In the genomic region with DNA sequence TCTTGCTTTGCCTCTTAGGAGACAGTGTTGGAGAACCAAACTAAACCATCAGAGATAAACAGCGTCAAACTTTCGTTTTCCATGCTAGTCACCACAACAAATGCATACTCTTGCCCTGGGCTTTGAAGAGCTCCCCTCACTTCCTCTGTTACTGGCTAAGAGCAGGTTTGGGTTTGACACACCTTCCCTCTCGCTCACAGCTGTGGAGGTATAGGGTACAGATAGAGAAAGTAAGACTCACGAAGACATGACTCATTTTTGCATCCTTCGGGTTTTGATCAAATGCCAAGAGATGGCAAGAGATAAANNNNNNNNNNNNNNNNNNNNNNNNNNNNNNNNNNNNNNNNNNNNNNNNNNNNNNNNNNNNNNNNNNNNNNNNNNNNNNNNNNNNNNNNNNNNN, we compare ENCODE assay signal across 15 mouse cellular contexts.
A peak's percentile ranks its signal among the peaks of the same experiment; 100 is the strongest.
DNase-seq lines count a peak whose midpoint lies in the region; TF ChIP-seq lines count a peak whose summit lies in the region.
"Had no signal": no experiment of that assay in that cellular context is flagged by ENCODE, and none has a peak within 500 bp of the region (broad histone marks: within the 10 kb centered on the region; RNA-seq: fewer than 3 reads in every experiment).

No protein-coding gene starts in this region.

- H3K4me3 ChIP-seq in spleen, adult 2 months (ENCODE audit: extremely low read depth, insufficient read depth, insufficient read length): no peak overlapping the region
- H3K4me3 ChIP-seq in cerebellum, adult 2 months (replicated peaks; ENCODE audit: insufficient read depth, low read depth, low read length): no peak overlapping the region
- H3K4me3 ChIP-seq: gastrocnemius, adult 2 months; left cerebral cortex, adult 2 months; limb, embryonic 15.5 days; midbrain, embryonic 10.5 days had no signal

- H3K27me3 ChIP-seq in spleen, adult 2 months (ENCODE audit: control insufficient read depth, insufficient read depth, low read length): no peaks in the 10 kb centered on the region; the same call in 1 of the 2 replicates
- H3K27me3 ChIP-seq in splenic B cell, adult 2 months (ENCODE audit: control insufficient read depth, insufficient read depth, low read length, poor library complexity, severe bottlenecking): no peaks in the 10 kb centered on the region
- no peaks in the 10 kb centered on the region for H3K27me3 ChIP-seq in cerebellum, adult 2 months (ENCODE audit: control insufficient read depth, insufficient read depth, low read length)
- H3K27me3 ChIP-seq: limb, embryonic 15.5 days had no signal

- 0 out of 2 replicates have a peak, but pooled peaks cover 2% of the 10 kb centered on the region for H3K4me1 ChIP-seq in spleen, adult 2 months (ENCODE audit: control insufficient read depth, insufficient read depth, insufficient read length)
- H3K4me1 ChIP-seq in cerebellum, adult 2 months (ENCODE audit: control insufficient read depth, insufficient read depth, low read length): no peaks in the 10 kb centered on the region
- H3K4me1 ChIP-seq: limb, embryonic 15.5 days; midbrain, embryonic 10.5 days had no signal

- DNase-seq in spleen, adult 2 months (ENCODE audit: low read depth in 1 of 2, low spot score in 2 of 2): peak; percentile 8 to 70
- DNase-seq in spleen, postnatal 14 days (ENCODE audit: low spot score in 2 of 2): no peak
- peak; percentile 79 for DNase-seq in induced T-regulatory cell, adult 2 months (ENCODE audit: low read depth)
- peak; percentile 4 for DNase-seq in splenic B cell, adult 2 months (ENCODE audit: low read depth, low spot score)
- no peak for DNase-seq in adrenal gland, postnatal 10 days
- DNase-seq in cerebellum, adult 2 months: no peak
- no peak for DNase-seq in cerebellum, adult 9-11 months
- DNase-seq: adrenal gland, adult 2 months; gastrocnemius, adult 2 months; lung, embryonic 14.5 days; right cerebral cortex, postnatal 4 days had no signal

- 57% methylated on average over 5 of the region's 5 CpGs for WGBS in spleen, adult 2 months
- 86% methylated on average over 5 of the region's 5 CpGs for WGBS in cerebellum, adult 2 months

- H3K36me3 ChIP-seq in spleen, adult 2 months (ENCODE audit: control insufficient read depth, insufficient read depth, low read length): no peaks in the 10 kb centered on the region
- H3K36me3 ChIP-seq in splenic B cell, adult 2 months (ENCODE audit: control insufficient read depth, insufficient read depth, low read length, poor library complexity, severe bottlenecking): no peaks in the 10 kb centered on the region
- H3K36me3 ChIP-seq: limb, embryonic 15.5 days; midbrain, embryonic 10.5 days had no signal

- no peak overlapping the region for H3K27ac ChIP-seq in spleen, adult 2 months (ENCODE audit: insufficient read depth, low read length)
- H3K27ac ChIP-seq in cerebellum, adult 2 months (ENCODE audit: insufficient read depth, low read length): no peak overlapping the region
- H3K27ac ChIP-seq: gastrocnemius, adult 2 months; hindbrain, postnatal 0 days; left cerebral cortex, adult 2 months; limb, embryonic 15.5 days; midbrain, embryonic 10.5 days had no signal

- no peak for TF ChIP-seq POLR2A in spleen, adult 2 months (IDR thresholded peaks at IDR 0.05; ENCODE audit: low read depth, low read length)
- no peak for TF ChIP-seq POLR2A in cerebellum, adult 2 months (IDR thresholded peaks at IDR 0.05; ENCODE audit: borderline replicate concordance, insufficient read depth, low read length)

- TF ChIP-seq CTCF in spleen, adult 2 months (IDR thresholded peaks at IDR 0.05; ENCODE audit: extremely low read depth, insufficient read depth, insufficient read length, insufficient replicate concordance): no peak
- TF ChIP-seq CTCF in cerebellum, adult 2 months (IDR thresholded peaks at IDR 0.05; ENCODE audit: borderline replicate concordance, insufficient read depth, low read depth, low read length): no peak

Comparison
In these comparisons a context has a peak if more than half of its experiments do, and no peak if none do; other contexts are left out.
1. DNase-seq: peak in spleen, adult 2 months (2 of 2), induced T-regulatory cell, adult 2 months (single experiment) and splenic B cell, adult 2 months (single experiment); none in spleen, postnatal 14 days (0 of 2), adrenal gland, postnatal 10 days (single experiment), cerebellum, adult 2 months (0 of 2) and cerebellum, adult 9-11 months (single experiment).